Mouse (Mus musculus) lung, postnatal 4 days (tissue): Measurements from ENCODE around the gene Ccser1.

Experiments
- DNase-seq, 2 experiments: peaks; one replicate each; pipeline ENCODE4 v3.0.0; 2021

Ccser1 gene

GRCm38 (mm10) chr6:61300975-61301374 lies 120.9 kb downstream of the Ccser1 start:
- no peak for DNase-seq

GRCm38 (mm10) chr6:61301631-61302030 lies 121.5 kb downstream of the Ccser1 start:
- no peak for DNase-seq

- DNase-seq = no peak
These were observed 131.4 kb downstream of the Ccser1 start for GRCm38 (mm10) chr6:61311324-61312091.

- DNase-seq = peak; percentile 32 to 48
These were observed 135.9 kb downstream of the Ccser1 start for GRCm38 (mm10) chr6:61315884-61316601.

GRCm38 (mm10) chr6:61320842-61321241 lies 140.7 kb downstream of the Ccser1 start:
- no peak for DNase-seq

- no peak for DNase-seq
These were observed 142.2 kb downstream of the Ccser1 start for GRCm38 (mm10) chr6:61322328-61322727.

GRCm38 (mm10) chr6:61326131-61326530 lies 146.0 kb downstream of the Ccser1 start:
- DNase-seq = no peak

- DNase-seq = no peak
These were observed 148.9 kb downstream of the Ccser1 start for GRCm38 (mm10) chr6:61328981-61329380.

GRCm38 (mm10) chr6:61329593-61330540 lies 149.7 kb downstream of the Ccser1 start:
- no peak for DNase-seq

- no peak for DNase-seq
These were observed 154.3 kb downstream of the Ccser1 start for GRCm38 (mm10) chr6:61334466-61334865.

GRCm38 (mm10) chr6:61347045-61347838 lies 167.1 kb downstream of the Ccser1 start:
- DNase-seq = no peak

- DNase-seq = no peak
These were observed 183.6 kb downstream of the Ccser1 start for GRCm38 (mm10) chr6:61363722-61364121.

- no peak for DNase-seq
These were observed 202.4 kb downstream of the Ccser1 start for GRCm38 (mm10) chr6:61382526-61382925.

- DNase-seq = no peak
These were observed 202.9 kb downstream of the Ccser1 start for GRCm38 (mm10) chr6:61382991-61383390.

GRCm38 (mm10) chr6:61387046-61387445 lies 206.9 kb downstream of the Ccser1 start:
- DNase-seq = no peak

GRCm38 (mm10) chr6:61427490-61427889 lies 247.4 kb downstream of the Ccser1 start:
- DNase-seq = no peak

- DNase-seq = peak; percentile 17 to 24
These were observed 251.0 kb downstream of the Ccser1 start for GRCm38 (mm10) chr6:61430881-61431725.

- DNase-seq = no peak
These were observed 251.5 kb downstream of the Ccser1 start for GRCm38 (mm10) chr6:61431726-61431984.

GRCm38 (mm10) chr6:61432167-61432566 lies 252.0 kb downstream of the Ccser1 start:
- DNase-seq = no peak

- no peak for DNase-seq
These were observed 252.6 kb downstream of the Ccser1 start for GRCm38 (mm10) chr6:61432703-61433102.

- no peak for DNase-seq
These were observed 258.0 kb downstream of the Ccser1 start for GRCm38 (mm10) chr6:61438165-61438564.
